Mouse (Mus musculus) heart, adult 9 months (tissue): ENCODE data around the gene Rilp.

ENCODE experiments used
- DNase-seq, 2 experiments: peaks; one replicate each; pipeline ENCODE4 v3.0.0; 2022; ENCODE audit warnings: low spot score in 2 of 2

Gene Rilp

GRCm38 (mm10) chr11:75557142-75557541 lies 47.2 kb downstream of the Rilp start:
- no peak for DNase-seq

GRCm38 (mm10) chr11:75558101-75558500 lies 48.2 kb downstream of the Rilp start:
- no peak for DNase-seq

- DNase-seq, result no peak
Measured at GRCm38 (mm10) chr11:75559870-75560504, 50.1 kb downstream of the Rilp start.

DNA sequence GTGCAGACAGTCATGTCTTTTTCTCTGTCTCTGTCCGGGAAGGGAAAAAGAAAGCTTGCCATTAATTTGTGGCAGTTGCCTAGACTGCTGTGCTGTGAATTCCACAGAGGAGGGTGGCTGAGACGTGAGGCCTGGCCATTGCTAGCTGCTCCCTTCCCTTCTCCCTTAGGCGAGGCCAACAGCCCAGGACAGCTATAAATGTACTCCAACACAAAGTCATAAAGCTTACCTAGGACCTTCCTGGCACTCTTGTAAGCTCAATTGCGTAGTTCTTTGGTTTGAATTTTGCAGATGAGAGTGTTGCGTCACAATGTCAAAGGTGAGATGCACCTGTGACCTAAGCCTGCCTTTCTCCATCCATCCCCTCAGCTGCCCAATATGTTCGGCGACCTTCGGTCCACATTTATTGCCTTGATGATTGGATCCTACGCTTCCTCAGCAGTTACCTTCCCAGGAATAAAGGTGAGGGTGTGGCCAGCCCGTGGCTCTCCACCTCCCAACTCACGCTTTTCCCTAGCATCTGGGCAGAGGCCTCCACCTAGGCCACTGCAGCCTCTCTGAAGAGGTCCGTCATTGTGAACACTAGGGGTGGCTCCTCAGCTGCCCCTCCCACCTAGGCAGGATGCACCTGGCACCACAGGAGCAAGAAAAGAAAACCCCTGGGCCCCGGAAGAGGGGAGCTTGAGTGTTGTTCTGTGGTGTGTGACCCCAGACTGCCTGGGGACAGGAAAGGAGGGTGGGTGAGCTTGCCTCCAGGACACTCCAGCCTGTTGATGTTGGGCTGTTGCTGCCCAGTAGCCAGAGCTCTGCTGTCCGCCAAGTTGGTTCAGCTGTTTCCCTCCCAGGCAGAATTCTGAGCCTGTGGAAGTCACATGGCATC lies 50.9 kb downstream of the Rilp start:
- no peak for DNase-seq

DNA sequence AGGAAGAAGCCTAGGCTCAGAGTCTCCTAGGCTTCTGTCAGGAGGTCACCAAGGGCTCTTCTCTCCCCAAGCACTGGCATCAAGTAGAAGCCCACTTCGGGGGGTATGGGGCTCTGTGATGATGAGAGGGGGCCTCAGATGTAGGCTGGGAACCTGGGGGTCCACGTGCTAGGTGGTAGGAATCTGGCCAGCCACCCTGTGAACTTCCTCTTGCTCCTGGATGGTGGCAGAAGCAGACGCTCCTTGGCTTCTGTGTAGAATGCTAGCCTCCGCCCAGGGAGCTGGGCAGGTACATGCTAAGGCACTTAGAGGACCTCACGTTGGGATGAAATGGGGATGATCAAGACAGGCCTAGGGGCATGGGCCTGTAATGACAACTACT lies 51.5 kb downstream of the Rilp start:
- DNase-seq, result no peak
